Mouse (Mus musculus): ENCODE data around the gene Nxf1.
"Not testable (repeated sequence)": the region's sequence is repeated elsewhere in the genome, so short reads cannot be mapped to it uniquely, and the experiment has no call there.

Nxf1 gene

DNA sequence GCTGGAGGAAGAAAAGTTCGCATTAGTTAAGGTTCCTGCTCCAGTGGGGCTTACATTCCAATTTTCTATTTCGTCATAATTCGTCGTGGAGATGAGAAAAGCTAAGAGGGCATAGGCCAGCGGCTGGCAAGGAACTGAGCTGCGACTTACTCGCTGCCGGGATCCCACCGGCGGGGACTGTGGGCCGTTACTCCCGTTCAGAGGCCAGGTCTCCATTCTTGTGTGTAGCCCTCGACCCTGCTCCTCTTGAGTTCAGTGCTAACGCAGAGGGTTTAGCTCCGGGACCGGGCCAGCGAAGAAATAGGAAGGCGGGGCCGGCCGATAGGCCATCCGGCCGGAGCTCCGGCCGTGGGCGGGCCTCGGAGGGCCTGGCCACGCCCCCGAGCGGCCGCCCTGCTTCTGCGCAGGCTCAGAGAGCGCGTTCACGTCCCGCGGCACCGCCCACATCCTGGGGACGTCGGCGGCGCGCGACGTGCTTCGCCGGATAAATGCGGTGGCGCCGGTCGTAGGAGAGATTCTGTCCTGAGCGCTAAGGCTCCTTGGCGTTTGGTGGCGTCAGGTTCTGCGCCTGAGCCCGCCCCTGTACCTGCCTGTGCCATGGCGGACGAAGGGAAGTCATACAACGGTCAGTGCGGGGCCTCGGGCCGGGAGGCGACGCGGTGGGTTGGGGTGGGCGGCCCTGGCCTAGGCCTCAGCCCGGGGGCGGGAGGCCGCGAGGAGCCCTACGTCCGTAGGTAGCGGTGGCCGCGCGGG lies at the start of gene Nxf1:
Gene Nxf1, plus strand, starts transcription at position 439 of the 753 bp plus-strand sequence.
- DNase-seq, result peak; percentile 97 to 98

DNA sequence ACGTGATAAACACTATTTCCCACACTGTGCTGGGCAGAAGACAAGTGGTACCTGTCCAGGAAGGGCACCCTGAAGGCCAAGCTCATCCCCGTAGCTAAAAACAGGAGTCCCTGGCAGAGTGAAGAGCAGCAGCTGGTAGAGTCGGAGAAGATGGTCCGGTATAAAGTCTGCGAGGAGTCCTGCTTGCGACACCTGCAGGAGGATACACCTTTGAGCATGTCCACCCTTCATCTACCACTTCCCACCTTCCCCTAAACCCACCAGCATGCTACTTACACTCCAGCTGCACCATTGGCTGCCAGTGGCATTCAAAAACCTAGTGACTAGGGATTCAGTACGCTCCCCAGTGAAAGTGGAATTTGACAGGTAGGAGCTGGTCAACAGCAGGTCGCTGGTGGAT lies 47.9 kb upstream of the Nxf1 start:
- no peak for DNase-seq

DNA sequence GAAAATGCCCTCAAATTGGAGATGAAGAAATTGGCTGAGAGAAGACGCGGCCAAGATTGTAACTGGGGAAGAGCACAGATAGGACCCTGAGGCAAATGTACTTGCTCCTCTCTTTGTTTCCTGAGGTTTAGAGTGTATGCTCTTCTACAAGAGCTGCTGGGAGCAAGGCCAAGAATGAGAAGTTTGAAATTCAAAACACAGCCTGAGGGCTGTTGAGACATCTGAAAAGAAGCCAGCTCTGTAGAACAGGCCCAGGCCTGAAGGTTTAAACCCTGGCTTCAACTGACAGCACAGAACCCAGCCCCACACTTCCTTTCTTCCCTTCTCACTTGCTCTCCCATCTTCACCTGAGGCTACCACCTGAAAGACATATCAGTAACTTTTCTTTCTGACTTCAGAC lies 46.8 kb upstream of the Nxf1 start:
- no peak for DNase-seq

DNA sequence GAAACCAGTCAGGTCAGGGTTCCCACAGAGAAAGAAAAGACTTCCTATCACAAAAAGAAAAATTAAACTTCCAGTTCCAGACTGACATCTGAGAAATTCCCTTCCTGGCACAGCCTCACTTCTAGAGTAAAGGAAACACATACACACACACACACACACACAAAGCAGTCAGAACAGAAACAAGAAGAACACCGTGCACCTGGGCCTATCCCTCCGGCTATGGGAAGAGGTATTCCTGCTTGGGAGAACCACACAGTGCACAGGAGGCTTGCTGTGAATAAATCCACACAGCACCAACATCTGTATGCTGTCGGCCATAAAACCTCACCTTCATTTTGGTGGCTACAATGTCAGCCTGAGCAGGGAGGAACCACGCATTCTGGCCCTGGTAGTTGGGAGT lies 45.4 kb upstream of the Nxf1 start:
- no peak for DNase-seq

- DNase-seq, result no peak
Measured at GRCm38 (mm10) chr19:8711949-8712869, 44.7 kb upstream of the Nxf1 start.

- peak; percentile 85 to 90 for DNase-seq
Measured at GRCm38 (mm10) chr19:8712870-8713305, 44.0 kb upstream of the Nxf1 start.

GRCm38 (mm10) chr19:8713306-8713996 lies 43.4 kb upstream of the Nxf1 start:
- peak; percentile 95 to 97 for DNase-seq

GRCm38 (mm10) chr19:8713997-8714652 lies 42.7 kb upstream of the Nxf1 start:
- DNase-seq, result no peak

- no peak for DNase-seq
Measured at GRCm38 (mm10) chr19:8714653-8715481, 42.0 kb upstream of the Nxf1 start.

DNA sequence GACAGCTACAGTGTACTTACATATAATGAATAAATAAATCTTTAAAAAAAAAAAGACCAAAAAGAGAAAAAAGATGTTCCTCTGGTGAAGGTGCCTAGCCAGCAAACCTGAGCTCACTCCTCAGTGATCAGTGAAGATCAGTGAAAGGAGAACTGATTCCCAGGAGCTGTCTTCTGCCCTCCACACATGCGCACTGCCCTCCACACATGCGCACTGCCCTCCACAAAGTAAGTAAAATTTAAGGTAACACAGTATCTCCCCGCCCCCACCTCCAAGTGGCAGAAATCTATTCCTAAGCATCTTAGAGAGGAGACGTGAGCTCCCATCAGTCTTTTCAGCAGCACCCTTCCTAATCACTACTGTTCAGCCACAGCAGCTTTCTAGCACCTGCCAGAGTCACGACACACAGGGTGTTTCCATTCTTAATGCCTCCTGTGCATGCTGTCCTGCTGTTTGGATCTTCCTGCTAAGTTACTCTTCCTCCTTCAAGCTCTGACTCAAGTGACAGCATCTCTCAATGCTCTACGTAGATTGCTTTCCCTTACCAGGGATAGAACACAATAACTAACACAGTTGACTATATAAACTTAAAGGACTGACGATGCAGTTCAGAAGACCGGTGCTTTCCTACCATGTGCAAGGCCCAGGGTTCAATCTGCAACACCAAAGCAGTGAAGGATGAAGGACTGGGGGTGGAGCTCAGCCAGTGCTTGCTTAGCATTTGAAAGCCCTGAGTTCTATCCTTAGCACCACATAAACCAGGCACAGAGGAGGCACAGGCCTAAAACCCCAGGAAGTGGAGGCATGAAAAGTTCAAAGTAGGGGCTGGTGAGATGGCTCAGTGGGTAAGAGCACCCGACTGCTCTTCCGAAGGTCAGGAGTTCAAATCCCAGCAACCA lies 40.8 kb upstream of the Nxf1 start:
- no peak for DNase-seq

GRCm38 (mm10) chr19:8716767-8717475 lies 40.0 kb upstream of the Nxf1 start:
- no peak for DNase-seq

DNA sequence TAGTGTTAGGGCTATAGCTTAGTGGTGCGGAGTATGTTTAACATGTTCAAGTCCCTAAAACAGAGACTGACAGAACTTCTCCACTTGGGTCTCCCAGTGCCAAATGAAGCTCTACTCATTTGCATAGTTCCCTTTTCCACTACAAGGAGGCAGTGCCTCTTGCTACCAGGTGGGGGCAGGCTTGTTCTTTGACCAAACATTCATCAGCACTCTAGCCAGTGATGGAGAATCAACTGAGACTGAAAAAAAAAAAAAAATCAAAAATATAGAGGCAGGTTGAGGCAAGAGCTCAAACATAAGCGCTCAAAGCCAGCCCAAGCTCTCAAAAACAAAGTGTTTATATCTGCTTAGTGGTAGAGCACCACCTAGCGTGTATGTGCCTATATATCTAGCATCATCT lies 38.5 kb upstream of the Nxf1 start:
- DNase-seq, result peak; percentile 63 to 68

DNA sequence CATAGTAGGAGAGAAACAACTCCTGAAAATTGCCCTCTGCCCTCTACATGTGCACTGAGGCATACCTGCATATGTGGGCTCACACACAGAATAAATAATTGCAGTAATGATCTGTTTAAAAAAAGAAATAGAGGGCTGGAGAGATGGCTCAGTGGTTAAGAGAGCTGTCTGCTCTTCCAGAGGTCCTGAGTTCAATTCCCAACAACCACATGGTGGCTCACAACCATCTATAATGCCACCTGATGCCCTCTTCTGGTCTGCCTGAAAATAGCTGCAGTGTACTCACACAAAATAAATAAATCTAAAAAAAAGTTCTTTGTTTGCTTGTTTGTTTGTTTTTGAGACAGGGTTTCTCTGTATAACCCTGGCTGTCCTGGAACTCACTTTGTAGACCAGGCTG lies 37.8 kb upstream of the Nxf1 start:
- DNase-seq, result not testable (repeated sequence)

- no peak for DNase-seq
Measured at GRCm38 (mm10) chr19:8721378-8721777, 35.5 kb upstream of the Nxf1 start.

DNA sequence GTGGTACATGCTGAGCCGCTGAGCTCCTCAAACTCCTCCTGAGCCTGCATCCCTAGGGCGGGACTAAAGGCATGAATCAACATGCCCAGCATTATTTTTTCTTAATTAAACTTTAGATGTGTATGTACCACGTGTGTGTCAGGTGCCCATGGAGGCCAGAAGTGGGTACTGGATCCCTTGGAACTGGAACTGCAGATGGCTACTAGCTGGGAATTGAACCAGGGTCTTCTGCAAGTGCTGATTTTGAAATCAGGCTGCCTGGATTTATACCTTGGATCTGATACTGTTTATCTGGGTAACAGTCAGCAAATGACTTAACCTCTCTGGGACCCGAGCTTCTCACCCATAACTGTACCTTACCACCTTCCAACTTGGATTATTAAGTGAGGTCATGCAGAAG lies 34.9 kb upstream of the Nxf1 start:
- no peak for DNase-seq

GRCm38 (mm10) chr19:8722559-8722906 lies 34.3 kb upstream of the Nxf1 start:
- no peak for DNase-seq

- DNase-seq, result peak; percentile 94 to 97
Measured at GRCm38 (mm10) chr19:8722907-8723573, 33.8 kb upstream of the Nxf1 start, which contains the start of gene Slc3a2. Gene Slc3a2 (minus strand): TSS chr19:8723369.

GRCm38 (mm10) chr19:8723574-8724346 lies 33.1 kb upstream of the Nxf1 start:
- DNase-seq, result peak in 1 of 2 experiments; percentile 46

GRCm38 (mm10) chr19:8724392-8724791 lies 32.5 kb upstream of the Nxf1 start:
- no peak for DNase-seq
